22 mouse cellular contexts compared by ENCODE assay signal in genomic region chr3:58922636-58923035, GRCm38 (mm10). TPM values are rescaled to one million over a fixed set of nuclear protein-coding genes. Genes with fewer than 3 reads are reported as not detected.
DNase-seq lines count a peak whose midpoint lies in the region; ATAC-seq and TF ChIP-seq lines count a peak whose summit lies in the region.
"Had no signal": no experiment of that assay in that cellular context is flagged by ENCODE, and none has a peak within 500 bp of the region (broad histone marks: within the 10 kb centered on the region; RNA-seq: fewer than 3 reads in every experiment).

No protein-coding gene starts in this region.

- TF ChIP-seq CTCF in hindbrain, postnatal 0 days (IDR thresholded peaks at IDR 0.05; ENCODE audit: low read depth), result no peak
- no peak for TF ChIP-seq CTCF in kidney, postnatal 0 days (IDR thresholded peaks at IDR 0.05; ENCODE audit: low read depth)

- H3K9me3 ChIP-seq in hindbrain, embryonic 13.5 days, result no peaks in the 10 kb centered on the region
- no peaks in the 10 kb centered on the region for H3K9me3 ChIP-seq in hindbrain, postnatal 0 days (ENCODE audit: low read length)
- H3K9me3 ChIP-seq in kidney, postnatal 0 days (replicated peaks; ENCODE audit: low read length), result no peaks in the 10 kb centered on the region
- H3K9me3 ChIP-seq in neural tube, embryonic 12.5 days, result 0 out of 2 replicates have a peak, but pooled peaks cover 5% of the 10 kb centered on the region
- 0 out of 2 replicates have a peak, but pooled peaks cover 3% of the 10 kb centered on the region for H3K9me3 ChIP-seq in neural tube, embryonic 15.5 days (replicated peaks)
- H3K9me3 ChIP-seq: embryonic facial prominence, embryonic 13.5 days; G1E had no signal

- no peak overlapping the region for H3K4me2 ChIP-seq in hindbrain, embryonic 13.5 days
- H3K4me2 ChIP-seq in hindbrain, postnatal 0 days (ENCODE audit: low read depth, low read length), result no peak overlapping the region
- H3K4me2 ChIP-seq in kidney, postnatal 0 days (ENCODE audit: low read length), result no peak overlapping the region
- no peak overlapping the region for H3K4me2 ChIP-seq in neural tube, embryonic 12.5 days (replicated peaks)
- no peak overlapping the region for H3K4me2 ChIP-seq in neural tube, embryonic 15.5 days
- H3K4me2 ChIP-seq: embryonic facial prominence, embryonic 13.5 days; heart, embryonic 13.5 days; hindbrain, embryonic 12.5 days had no signal

- H3K9ac ChIP-seq in hindbrain, embryonic 13.5 days, result no peak overlapping the region
- H3K9ac ChIP-seq in hindbrain, postnatal 0 days (replicated peaks; ENCODE audit: low read length), result no peak overlapping the region
- no peak overlapping the region for H3K9ac ChIP-seq in kidney, postnatal 0 days (ENCODE audit: low read depth, low read length)
- H3K9ac ChIP-seq in neural tube, embryonic 12.5 days, result no peak overlapping the region
- H3K9ac ChIP-seq in neural tube, embryonic 15.5 days (replicated peaks), result no peak overlapping the region
- H3K9ac ChIP-seq: embryonic facial prominence, embryonic 13.5 days; heart, embryonic 13.5 days; hindbrain, embryonic 12.5 days had no signal

- 76% methylated on average over 7 of the region's 7 CpGs for WGBS in hindbrain, embryonic 13.5 days
- WGBS in hindbrain, postnatal 0 days, result 67% methylated on average over 7 of the region's 7 CpGs
- 61% methylated on average over 7 of the region's 7 CpGs for WGBS in kidney, postnatal 0 days
- 78% methylated on average over 7 of the region's 7 CpGs for WGBS in neural tube, embryonic 12.5 days
- 77% methylated on average over 7 of the region's 7 CpGs for WGBS in neural tube, embryonic 15.5 days

- H3K4me3 ChIP-seq in hindbrain, embryonic 13.5 days, result no peak overlapping the region
- H3K4me3 ChIP-seq in hindbrain, postnatal 0 days (ENCODE audit: low read length), result no peak overlapping the region
- H3K4me3 ChIP-seq in kidney, postnatal 0 days (replicated peaks; ENCODE audit: low read depth, low read length), result no peak overlapping the region
- no peak overlapping the region for H3K4me3 ChIP-seq in neural tube, embryonic 12.5 days
- no peak overlapping the region for H3K4me3 ChIP-seq in neural tube, embryonic 15.5 days (replicated peaks)
- H3K4me3 ChIP-seq: embryonic facial prominence, embryonic 13.5 days; heart, embryonic 13.5 days; hindbrain, embryonic 12.5 days had no signal

- ATAC-seq in hindbrain, embryonic 13.5 days (ENCODE audit: low FRiP score), result peak; percentile 5; the same call in 1 of the 2 replicates
- no peak for ATAC-seq in hindbrain, postnatal 0 days
- peak; percentile 60 for ATAC-seq in kidney, postnatal 0 days (replicated peaks; ENCODE audit: low FRiP score, low read depth)
- 0 out of 2 replicates have a peak, but pooled peaks have one; percentile 25 for ATAC-seq in neural tube, embryonic 12.5 days (ENCODE audit: low FRiP score, low read depth)
- no peak for ATAC-seq in neural tube, embryonic 15.5 days (ENCODE audit: low FRiP score)
- ATAC-seq: forebrain, embryonic 14.5 days had no signal

- no peak for DNase-seq in hindbrain, postnatal 0 days (ENCODE audit: low spot score)
- DNase-seq in kidney, postnatal 0 days (ENCODE audit: low spot score), result no peak
- no peak for DNase-seq in kidney, adult 8-10 months
- peak; percentile 18 for DNase-seq in ZHBTc4 (ENCODE audit: low read depth, low spot score)
- DNase-seq: adrenal gland, postnatal 10 days; cerebellum, adult 11-12 months; cerebellum, adult 9-10 months; cerebellum, postnatal 25 days; gastrocnemius, postnatal 36 days; heart, adult 11 months; heart, postnatal 4 days had no signal

- H3K4me1 ChIP-seq in hindbrain, embryonic 13.5 days (replicated peaks), result no peaks in the 10 kb centered on the region
- no peaks in the 10 kb centered on the region for H3K4me1 ChIP-seq in hindbrain, postnatal 0 days (ENCODE audit: insufficient read depth, low read length)
- no peaks in the 10 kb centered on the region for H3K4me1 ChIP-seq in kidney, postnatal 0 days (replicated peaks; ENCODE audit: insufficient read depth, low read length)
- no peaks in the 10 kb centered on the region for H3K4me1 ChIP-seq in neural tube, embryonic 12.5 days
- no peaks in the 10 kb centered on the region for H3K4me1 ChIP-seq in neural tube, embryonic 15.5 days
- H3K4me1 ChIP-seq: embryonic facial prominence, embryonic 13.5 days; heart, embryonic 13.5 days; hindbrain, embryonic 12.5 days had no signal

- no peaks in the 10 kb centered on the region for H3K36me3 ChIP-seq in hindbrain, embryonic 13.5 days
- no peaks in the 10 kb centered on the region for H3K36me3 ChIP-seq in hindbrain, postnatal 0 days (ENCODE audit: insufficient read depth, low read length)
- no peaks in the 10 kb centered on the region for H3K36me3 ChIP-seq in kidney, postnatal 0 days (ENCODE audit: insufficient read depth, low read length)
- H3K36me3 ChIP-seq in neural tube, embryonic 12.5 days, result no peaks in the 10 kb centered on the region
- no peaks in the 10 kb centered on the region for H3K36me3 ChIP-seq in neural tube, embryonic 15.5 days
- H3K36me3 ChIP-seq: embryonic facial prominence, embryonic 13.5 days; G1E; heart, embryonic 13.5 days; hindbrain, embryonic 12.5 days had no signal

- H3K27me3 ChIP-seq in hindbrain, embryonic 13.5 days, result no peaks in the 10 kb centered on the region
- H3K27me3 ChIP-seq in hindbrain, postnatal 0 days (ENCODE audit: insufficient read depth, low read length), result no peaks in the 10 kb centered on the region
- no peaks in the 10 kb centered on the region for H3K27me3 ChIP-seq in kidney, postnatal 0 days (ENCODE audit: insufficient read depth, low read length)
- H3K27me3 ChIP-seq in neural tube, embryonic 12.5 days (replicated peaks), result no peaks in the 10 kb centered on the region
- no peaks in the 10 kb centered on the region for H3K27me3 ChIP-seq in neural tube, embryonic 15.5 days (replicated peaks)
- H3K27me3 ChIP-seq: embryonic facial prominence, embryonic 13.5 days; heart, embryonic 13.5 days; hindbrain, embryonic 12.5 days had no signal

- no peak overlapping the region for H3K27ac ChIP-seq in hindbrain, embryonic 13.5 days
- H3K27ac ChIP-seq in hindbrain, postnatal 0 days, result no peak overlapping the region
- H3K27ac ChIP-seq in kidney, postnatal 0 days, result no peak overlapping the region
- H3K27ac ChIP-seq in neural tube, embryonic 12.5 days, result no peak overlapping the region
- H3K27ac ChIP-seq in neural tube, embryonic 15.5 days (replicated peaks), result no peak overlapping the region
- H3K27ac ChIP-seq: embryonic facial prominence, embryonic 13.5 days; heart, embryonic 13.5 days; hindbrain, embryonic 12.5 days had no signal

RNA-seq across cellular contexts. Expression of gene Clrn1, which starts 37.5 kb away (rescaled TPM):
- 3.2 and 4.7 TPM in 2 replicates for polyA plus RNA-seq in hindbrain, embryonic 13.5 days (2015; fragmentation: Nextera tagmentation; extraction: Ambion mirVana)
- total RNA-seq in hindbrain, postnatal 0 days (2014; rRNA removed), result 3.3 and 7.1 TPM in 2 replicates
- 3.7 TPM in 2 replicates for polyA plus RNA-seq in hindbrain, postnatal 0 days (2015; fragmentation: Nextera tagmentation; extraction: Ambion mirVana)
- polyA plus RNA-seq in kidney, postnatal 0 days (2015; fragmentation: Nextera tagmentation; extraction: Ambion mirVana), result 1.1 TPM in 2 replicates
- polyA plus RNA-seq in neural tube, embryonic 12.5 days (2016; fragmentation: Nextera tagmentation; extraction: Ambion mirVana), result 0.68 and 1.4 TPM in 2 replicates
- 1.2 and 2.6 TPM in 2 replicates for polyA plus RNA-seq in neural tube, embryonic 15.5 days (2015; fragmentation: Nextera tagmentation; extraction: Ambion mirVana)
- total RNA-seq: adrenal gland, postnatal 10 days; adrenal gland, postnatal 4 days; gastrocnemius, adult 8-10 months; gastrocnemius, postnatal 36 days; heart, postnatal 4 days had no signal
- polyA plus RNA-seq: G1E; heart, postnatal 0 days had no signal

Comparison
In these comparisons a context has a peak if more than half of its experiments do, and no peak if none do; other contexts are left out.
1. ATAC-seq: peak in hindbrain, embryonic 13.5 days (single experiment), kidney, postnatal 0 days (single experiment) and neural tube, embryonic 12.5 days (single experiment); none in hindbrain, postnatal 0 days (single experiment) and neural tube, embryonic 15.5 days (single experiment).